Mouse (Mus musculus) heart, adult 2 months (tissue): ENCODE data around the gene Rimbp2. TPM values are rescaled to one million over a fixed set of nuclear protein-coding genes. Genes with fewer than 3 reads are reported as not detected.

Experiments used
- DNase-seq, 2 experiments: peaks; one replicate each; pipeline ENCODE4 v3.0.0; 2021
- H3K27ac ChIP-seq: fragments of 200-600 bp; 2 replicates; pipeline ENCODE4 v1.8.1; 2022
- H3K27me3 ChIP-seq: fragments of 200-500 bp; 2 replicates; pipeline ENCODE4 v1.6.1; 2012; ENCODE audit warnings: mild to moderate bottlenecking, low read length, inconsistent platforms, mixed read lengths; ENCODE audit not compliant: control insufficient read depth, insufficient read depth
- H3K36me3 ChIP-seq: fragments of 200-500 bp; 2 replicates; pipeline ENCODE4 v1.6.1; 2012; ENCODE audit warnings: low read length, inconsistent platforms; ENCODE audit not compliant: control insufficient read depth, insufficient read depth
- H3K4me1 ChIP-seq: fragments of 200-500 bp; 2 replicates; pipeline ENCODE4 v1.6.1; 2011; ENCODE audit warnings: low read length; ENCODE audit not compliant: control insufficient read depth, insufficient read depth
- H3K4me3 ChIP-seq: fragments of 200-600 bp; 2 replicates; pipeline ENCODE4 v1.8.1; 2022
- H3K79me2 ChIP-seq: fragments of 200-500 bp; replicated peaks from 2 replicates; pipeline ENCODE4 v1.6.1; 2012; ENCODE audit warnings: mild to moderate bottlenecking, inconsistent platforms, low read length, moderate library complexity, mixed read lengths; ENCODE audit not compliant: control insufficient read depth, insufficient read depth
- H3K9ac ChIP-seq: fragments of 200-500 bp; 2 replicates; pipeline ENCODE4 v1.6.1; 2012; ENCODE audit warnings: low read depth, mild to moderate bottlenecking, control low read depth, inconsistent platforms, low read length, mixed read lengths
- CTCF ChIP-seq: fragments of 200-600 bp; IDR thresholded peaks from 2 replicates; pipeline ENCODE4 v1.8.1; 2022; ENCODE audit warnings: antibody characterized with exemption, mild to moderate bottlenecking, moderate library complexity
- EP300 ChIP-seq: fragments of 200-500 bp; IDR thresholded peaks from 2 replicates; pipeline ENCODE4 v1.6.1; 2011; ENCODE audit warnings: low read depth, low read length, control low read depth; ENCODE audit not compliant: insufficient read depth
- POLR2A ChIP-seq: fragments of 200-500 bp; IDR thresholded peaks from 2 replicates; pipeline ENCODE4 v1.6.1; 2011; ENCODE audit warnings: mild to moderate bottlenecking, low read depth, low read length, control low read depth; ENCODE audit not compliant: insufficient read depth
- WGBS: fragments of 180-500 bp; shearing (Covaris S2); methylation state at CpG from one replicate; pipeline ENCODE4 v1.1.7; 2018; 5-methylcytosine and 5-hydroxymethylcytosine counted together
- intact Hi-C: fragments of 180-260 bp; cut with DNase I; formaldehyde crosslinking; loops from one replicate; pipeline ENCODE4 v1.15.1; 2025
- polyA plus RNA-seq: library from polyadenylated mRNA; depleted of rRNA; stranded (reverse); fragments of >200 nt; gene quantifications from 2 replicates; pipeline ENCODE4 v1.2.3, GENCODE M21; 2012
- total RNA-seq, 2 experiments: library from RNA; stranded (reverse); gene quantifications; 2 replicates each; pipeline ENCODE4 v1.2.3; 2021

The Rimbp2 gene
- total and polyA plus RNA-seq, 3 experiments = 0.06 to 0.07 TPM; not detected in 1

DNA sequence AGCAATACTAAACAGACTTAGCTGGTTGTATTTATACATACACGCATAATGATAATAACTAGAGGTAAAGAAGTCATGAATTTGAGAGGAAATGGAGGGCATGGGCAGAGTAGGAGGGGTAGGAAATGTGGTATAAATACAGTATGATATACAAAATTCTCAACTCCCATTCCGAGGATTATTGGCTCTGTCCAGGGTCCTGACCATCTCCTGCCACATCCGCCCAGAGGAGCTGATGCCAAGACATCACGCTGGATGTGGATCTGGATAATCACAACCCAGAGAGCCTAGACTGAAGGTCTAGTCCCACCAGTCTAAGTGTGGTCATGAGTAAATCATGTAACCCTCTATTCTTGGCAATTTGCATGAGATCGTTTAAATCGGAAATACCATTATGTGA lies 100.5 kb downstream of the Rimbp2 start:
- TF ChIP-seq POLR2A (no peak), EP300 (no peak), CTCF (no peak)
- Histone ChIP-seq H3K27ac (no peak overlapping the region), H3K36me3 (no peaks in the 10 kb centered on the region), H3K79me2 (no peaks in the 10 kb centered on the region), H3K9ac (no peak overlapping the region), H3K4me3 (no peak overlapping the region), H3K27me3 (no peaks in the 10 kb centered on the region), H3K4me1 (no peaks in the 10 kb centered on the region)
- no peak for DNase-seq
- 53% methylated on average over 6 of the region's 6 CpGs for WGBS
- intact Hi-C loops = no loop called here

DNA sequence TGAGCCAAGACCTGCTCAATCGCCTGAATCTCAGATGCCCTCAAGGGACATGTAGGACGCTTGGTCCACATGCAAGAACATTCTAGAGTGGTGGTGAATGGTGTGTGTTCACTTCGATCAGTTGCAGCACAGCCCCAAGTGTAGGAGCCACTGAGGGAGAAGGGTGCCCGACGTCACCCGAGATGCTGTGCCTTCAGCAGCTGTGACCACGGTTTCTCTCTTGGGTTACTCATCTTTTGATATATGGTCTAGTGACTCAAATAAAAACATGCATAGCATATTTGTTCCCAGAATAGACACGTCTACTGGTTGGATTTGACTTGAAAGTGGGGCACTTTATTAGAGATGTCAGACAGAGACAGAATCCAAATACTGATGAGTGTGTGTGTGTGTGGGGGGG lies 105.5 kb downstream of the Rimbp2 start:
- intact Hi-C loops = no loop called here
- no peak overlapping the region for H3K4me3 ChIP-seq
- H3K9ac ChIP-seq = no peak overlapping the region
- TF ChIP-seq EP300 (no peak), POLR2A (no peak), CTCF (no peak)
- no peaks in the 10 kb centered on the region for H3K36me3 ChIP-seq
- H3K27me3 ChIP-seq = no peaks in the 10 kb centered on the region
- no peak overlapping the region for H3K27ac ChIP-seq
- 72% methylated on average over 8 of the region's 8 CpGs for WGBS
- no peaks in the 10 kb centered on the region for H3K79me2 ChIP-seq
- no peaks in the 10 kb centered on the region for H3K4me1 ChIP-seq
- no peak for DNase-seq

DNA sequence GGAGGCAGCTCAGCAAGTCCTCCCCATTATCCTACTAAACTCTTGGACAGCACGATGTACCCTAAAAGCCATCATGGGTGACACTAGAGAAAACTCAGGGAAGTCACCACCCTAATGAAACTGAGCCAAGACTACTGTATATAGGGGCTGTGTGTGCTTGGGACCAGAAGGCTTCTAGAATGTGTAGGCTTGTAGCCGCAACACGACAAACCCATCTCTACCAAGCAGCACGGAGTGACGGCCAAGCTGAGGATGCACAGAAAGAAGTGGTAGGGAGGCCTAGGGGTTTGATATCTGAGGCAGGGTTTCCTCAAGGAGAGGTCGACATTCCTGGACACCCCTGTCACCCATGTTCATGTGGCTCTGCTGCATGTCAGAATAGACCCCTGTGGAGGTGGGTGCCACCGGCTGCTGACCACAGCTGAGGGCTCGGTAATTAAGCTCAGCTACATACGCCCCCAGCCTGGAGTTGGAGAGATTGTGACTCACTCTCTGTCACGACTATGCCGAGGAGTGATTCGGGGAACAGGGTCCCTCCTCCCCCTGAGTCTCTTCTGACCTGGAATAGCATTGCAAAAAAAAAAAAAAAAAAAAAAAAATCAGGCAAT lies 106.7 kb downstream of the Rimbp2 start:
- Histone ChIP-seq H3K36me3 (no peaks in the 10 kb centered on the region), H3K79me2 (no peaks in the 10 kb centered on the region), H3K27ac (no peak overlapping the region), H3K9ac (no peak overlapping the region), H3K4me1 (no peaks in the 10 kb centered on the region), H3K4me3 (no peak overlapping the region), H3K27me3 (no peaks in the 10 kb centered on the region)
- DNase-seq = no peak
- intact Hi-C loops = no loop called here
- 72% methylated on average over 12 of the region's 12 CpGs for WGBS
- TF ChIP-seq POLR2A (no peak), CTCF (no peak), EP300 (no peak)

DNA sequence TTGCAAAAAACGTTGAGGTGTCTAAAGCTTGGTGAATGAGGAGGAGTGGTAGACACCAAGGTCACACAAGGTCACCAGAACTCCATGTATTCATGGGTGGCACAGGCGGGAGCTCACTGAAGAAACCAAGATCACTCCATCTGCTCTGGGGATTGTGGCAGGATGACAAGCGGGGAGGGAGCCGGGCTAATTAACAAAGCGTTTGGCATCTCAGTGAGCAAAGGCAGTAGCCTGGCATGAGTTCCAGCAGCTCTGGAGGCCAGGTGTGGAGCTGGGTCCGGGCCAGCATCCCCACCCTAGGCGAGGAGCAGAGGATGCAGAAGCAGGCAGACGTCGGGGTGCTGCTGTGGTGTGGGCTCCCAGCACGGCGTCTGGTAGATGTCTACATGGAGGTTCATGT lies 108.3 kb downstream of the Rimbp2 start:
- no peaks in the 10 kb centered on the region for H3K27me3 ChIP-seq
- H3K27ac ChIP-seq = no peak overlapping the region
- DNase-seq = no peak
- intact Hi-C loops = no loop called here
- H3K36me3 ChIP-seq = no peaks in the 10 kb centered on the region
- no peak overlapping the region for H3K4me3 ChIP-seq
- H3K79me2 ChIP-seq = no peaks in the 10 kb centered on the region
- TF ChIP-seq CTCF = no peak
- TF ChIP-seq POLR2A = no peak
- TF ChIP-seq EP300 = no peak
- 84% methylated on average over 11 of the region's 11 CpGs for WGBS
- H3K4me1 ChIP-seq = no peaks in the 10 kb centered on the region
- H3K9ac ChIP-seq = no peak overlapping the region

DNA sequence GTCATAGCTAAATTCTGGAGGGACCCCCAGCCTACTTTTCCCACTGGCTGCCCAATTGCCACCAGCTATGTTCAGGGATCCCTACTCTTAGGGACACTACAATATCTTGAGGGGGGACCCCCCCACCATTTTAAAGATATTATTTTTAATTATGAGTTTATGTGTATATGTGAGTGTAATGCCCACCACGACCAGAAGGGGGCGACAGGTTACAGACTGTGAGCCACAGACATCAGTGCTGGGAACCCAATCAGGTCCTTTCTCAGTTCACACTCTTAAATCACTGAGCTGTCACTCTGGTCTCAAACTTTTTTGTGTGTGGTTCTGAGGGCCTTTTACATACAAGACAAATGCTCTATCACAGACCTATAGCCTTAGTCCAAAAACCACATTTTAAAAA lies 109.3 kb downstream of the Rimbp2 start:
- no peak overlapping the region for H3K27ac ChIP-seq
- no peak overlapping the region for H3K4me3 ChIP-seq
- H3K79me2 ChIP-seq = no peaks in the 10 kb centered on the region
- no peak overlapping the region for H3K9ac ChIP-seq
- DNase-seq = no peak
- intact Hi-C loops = no loop called here
- H3K36me3 ChIP-seq = no peaks in the 10 kb centered on the region
- H3K4me1 ChIP-seq = no peaks in the 10 kb centered on the region
- TF ChIP-seq EP300 (no peak), CTCF (peak; percentile 37)
- H3K27me3 ChIP-seq = no peaks in the 10 kb centered on the region
- 39% methylated on average over 2 of the region's 2 CpGs for WGBS

DNA sequence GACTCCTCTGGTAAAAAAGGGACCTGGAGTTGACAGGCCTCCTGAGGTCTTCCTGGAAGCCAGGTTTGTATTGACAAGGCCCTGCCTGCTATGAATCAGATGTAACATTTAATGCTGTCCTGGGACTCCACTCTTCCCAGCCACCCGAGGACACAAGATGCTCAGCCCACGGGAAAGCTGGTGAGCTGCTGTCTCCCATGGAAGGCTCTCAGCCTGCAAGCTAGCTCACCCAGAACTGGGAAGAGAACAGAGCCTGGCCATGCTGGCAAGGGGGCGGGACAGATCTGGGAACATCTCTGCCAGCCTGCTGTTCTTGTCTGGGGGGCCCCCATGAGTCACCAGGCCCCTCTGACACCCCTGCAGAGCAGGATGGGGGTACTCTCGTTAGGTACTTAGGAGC lies 111.7 kb downstream of the Rimbp2 start:
- Histone ChIP-seq H3K79me2 (no peaks in the 10 kb centered on the region), H3K27me3 (no peaks in the 10 kb centered on the region), H3K4me3 (no peak overlapping the region), H3K27ac (no peak overlapping the region), H3K9ac (no peak overlapping the region), H3K4me1 (no peaks in the 10 kb centered on the region), H3K36me3 (no peaks in the 10 kb centered on the region)
- DNase-seq = no peak
- intact Hi-C loops = no loop called here
- TF ChIP-seq CTCF = no peak
- TF ChIP-seq POLR2A = no peak
- no peak for TF ChIP-seq EP300
- 73% methylated on average over 4 of the region's 4 CpGs for WGBS
